Mouse (Mus musculus) ZHBTc4 (cell line): ENCODE measurements around the gene Cltrn.

ENCODE experiments used
- DNase-seq: peaks from one replicate; pipeline ENCODE4 v3.0.0-alpha.2; 2011; ENCODE audit warnings: low read depth, low spot score

The Cltrn gene

GRCm38 (mm10) chrX:164139032-164139431 is 50.4 kb downstream of the Cltrn start, which contains the start of gene Ace2:
Gene Ace2 (plus strand): TSS chrX:164139332.
- no peak for DNase-seq

GRCm38 (mm10) chrX:164145463-164146250 is 57.0 kb downstream of the Cltrn start:
- no peak for DNase-seq

GRCm38 (mm10) chrX:164152703-164153102 is 64.1 kb downstream of the Cltrn start:
- no peak for DNase-seq

GRCm38 (mm10) chrX:164153606-164154005 is 65.0 kb downstream of the Cltrn start:
- DNase-seq = no peak

- DNase-seq = no peak
These were observed 66.0 kb downstream of the Cltrn start for GRCm38 (mm10) chrX:164154594-164154993.

- DNase-seq = no peak
These were observed 76.1 kb downstream of the Cltrn start for GRCm38 (mm10) chrX:164164681-164165080.
